Mouse (Mus musculus): ENCODE results near the gene Dgkd.

DNA sequence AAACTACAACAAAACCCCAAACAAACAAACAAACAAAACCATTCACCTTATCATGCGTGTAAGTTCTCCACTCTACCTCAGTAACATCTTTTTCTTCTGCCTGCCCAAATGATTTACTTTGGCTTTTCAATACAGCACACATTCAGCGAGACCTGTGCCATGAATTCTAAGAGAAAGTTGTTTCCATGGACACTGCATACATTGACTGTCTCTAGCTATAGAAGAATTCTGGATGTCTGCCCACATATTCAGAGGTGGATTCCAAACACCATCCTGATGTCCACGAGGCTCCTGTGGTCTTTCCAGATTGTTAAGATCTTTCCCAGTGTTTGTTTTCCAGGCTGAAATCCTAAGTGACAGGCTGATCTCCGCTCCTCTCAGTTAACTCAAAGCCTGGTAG is 129.2 kb downstream of the Dgkd start:
- no peak for TF ChIP-seq CTCF (conservative IDR thresholded peaks at IDR 0.05; ENCODE audit: insufficient read depth, insufficient read length, low read depth, low read length)
- no peak for TF ChIP-seq POLR2A (IDR thresholded peaks at IDR 0.05; ENCODE audit: low read depth, low read length)
